Mouse (Mus musculus) neural tube, embryonic 15.5 days (tissue): ENCODE measurements at regions not wholly inside any gene's neighbourhood (a gene's known extent, or its start where the extent isn't known, plus 50 kb on each side); places are given as distances from the start of the nearest gene placed in this dataset.

Experiments used
- ATAC-seq: fragments of 200-750 bp; cut with Nextera tagmentation; 2 replicates; pipeline ENCODE4 v1.8.0; 2017; ENCODE audit warnings: mild to moderate bottlenecking, moderate TSS enrichment, moderate library complexity; ENCODE audit not compliant: low FRiP score
- H3K27ac ChIP-seq: fragments of 300-500 bp; sonication (generic); replicated peaks from 2 replicates; pipeline ENCODE4 v1.5.1; 2015; ENCODE audit warnings: mild to moderate bottlenecking, inconsistent platforms
- H3K27me3 ChIP-seq: fragments of 300-500 bp; sonication (generic); replicated peaks from 2 replicates; pipeline ENCODE4 v1.6.1; 2015; ENCODE audit warnings: inconsistent platforms
- H3K36me3 ChIP-seq: fragments of 300-500 bp; sonication (generic); 2 replicates; pipeline ENCODE4 v1.6.1; 2015; ENCODE audit warnings: inconsistent platforms
- H3K4me1 ChIP-seq: fragments of 300-500 bp; sonication (generic); 2 replicates; pipeline ENCODE4 v1.6.1; 2015; ENCODE audit warnings: inconsistent platforms
- H3K4me2 ChIP-seq: fragments of 300-500 bp; sonication (generic); 2 replicates; pipeline ENCODE4 v1.6.1; 2015; ENCODE audit warnings: inconsistent platforms, mild to moderate bottlenecking, moderate library complexity
- H3K4me3 ChIP-seq: fragments of 300-500 bp; sonication (generic); replicated peaks from 2 replicates; pipeline ENCODE4 v1.5.1; 2015; ENCODE audit warnings: mild to moderate bottlenecking, inconsistent platforms
- H3K9ac ChIP-seq: fragments of 300-500 bp; sonication (generic); replicated peaks from 2 replicates; pipeline ENCODE4 v1.6.1; 2015; ENCODE audit warnings: mild to moderate bottlenecking, inconsistent platforms
- H3K9me3 ChIP-seq: fragments of 300-500 bp; sonication (generic); replicated peaks from 2 replicates; pipeline ENCODE4 v1.6.1; 2016; ENCODE audit warnings: inconsistent platforms
- WGBS: fragments of 180-500 bp; shearing (Covaris S2); methylation state at CpG from one replicate; pipeline ENCODE4 v1.1.7; 2015; ENCODE audit warnings: mixed read lengths; 5-methylcytosine and 5-hydroxymethylcytosine counted together

- ATAC-seq = no peak
- H3K27me3 ChIP-seq = no peaks in the 10 kb centered on the region
- no peak overlapping the region for H3K4me2 ChIP-seq
- 88% methylated on average over 7 of the region's 7 CpGs for WGBS
- H3K9ac ChIP-seq = no peak overlapping the region
- no peaks in the 10 kb centered on the region for H3K36me3 ChIP-seq
- H3K4me1 ChIP-seq = no peaks in the 10 kb centered on the region
- H3K9me3 ChIP-seq = no peaks in the 10 kb centered on the region
- H3K4me3 ChIP-seq = no peak overlapping the region
- H3K27ac ChIP-seq = no peak overlapping the region
These were observed 190.3 kb upstream of the Arhgap24 start for GRCm38 (mm10) chr5:102290866-102291265.

- Histone ChIP-seq H3K9ac (no peak overlapping the region), H3K4me1 (no peaks in the 10 kb centered on the region), H3K4me2 (no peak overlapping the region), H3K27ac (no peak overlapping the region), H3K36me3 (no peaks in the 10 kb centered on the region), H3K9me3 (no peaks in the 10 kb centered on the region), H3K27me3 (no peaks in the 10 kb centered on the region), H3K4me3 (no peak overlapping the region)
- ATAC-seq = no peak
- 90% methylated on average over 5 of the region's 5 CpGs for WGBS
These were observed 185.6 kb upstream of the Arhgap24 start for GRCm38 (mm10) chr5:102295564-102295963.

- no peak overlapping the region for H3K4me2 ChIP-seq
These were observed 174.9 kb upstream of the Arhgap24 start for GRCm38 (mm10) chr5:102306309-102306708.

GRCm38 (mm10) chr5:102306718-102307117 is 174.5 kb upstream of the Arhgap24 start:
- no peak overlapping the region for H3K9ac ChIP-seq
- ATAC-seq = no peak

More at GRCm38 (mm10) chr5:102306309-102306708, 174.9 kb upstream of the Arhgap24 start:
- Histone ChIP-seq H3K27ac (no peak overlapping the region), H3K9ac (no peak overlapping the region), H3K4me1 (no peaks in the 10 kb centered on the region), H3K36me3 (no peaks in the 10 kb centered on the region), H3K4me3 (no peak overlapping the region), H3K27me3 (no peaks in the 10 kb centered on the region), H3K9me3 (no peaks in the 10 kb centered on the region)
- ATAC-seq = no peak

GRCm38 (mm10) chr5:102311570-102311969 is 169.6 kb upstream of the Arhgap24 start:
- H3K4me1 ChIP-seq = no peaks in the 10 kb centered on the region
- no peak overlapping the region for H3K9ac ChIP-seq
- no peaks in the 10 kb centered on the region for H3K36me3 ChIP-seq
- no peaks in the 10 kb centered on the region for H3K27me3 ChIP-seq
- no peak overlapping the region for H3K4me3 ChIP-seq
- no peak for ATAC-seq
- no peak overlapping the region for H3K27ac ChIP-seq
- H3K4me2 ChIP-seq = no peak overlapping the region
- no peaks in the 10 kb centered on the region for H3K9me3 ChIP-seq

More at GRCm38 (mm10) chr5:102306718-102307117, 174.5 kb upstream of the Arhgap24 start:
- H3K9me3 ChIP-seq = no peaks in the 10 kb centered on the region
- no peaks in the 10 kb centered on the region for H3K4me1 ChIP-seq
- H3K27me3 ChIP-seq = no peaks in the 10 kb centered on the region
- no peak overlapping the region for H3K27ac ChIP-seq
- WGBS = 79% methylated on average over 3 of the region's 3 CpGs
- no peaks in the 10 kb centered on the region for H3K36me3 ChIP-seq
- H3K4me2 ChIP-seq = no peak overlapping the region
- no peak overlapping the region for H3K4me3 ChIP-seq

GRCm38 (mm10) chr5:102328197-102328784 is 152.9 kb upstream of the Arhgap24 start:
- Histone ChIP-seq H3K27ac (no peak overlapping the region), H3K36me3 (no peaks in the 10 kb centered on the region)
- no peak; the same call in 1 of the 2 replicates for ATAC-seq

GRCm38 (mm10) chr5:102333894-102334293 is 147.3 kb upstream of the Arhgap24 start:
- Histone ChIP-seq H3K9me3 (no peaks in the 10 kb centered on the region), H3K36me3 (no peaks in the 10 kb centered on the region), H3K27me3 (no peaks in the 10 kb centered on the region), H3K4me3 (no peak overlapping the region), H3K4me2 (no peak overlapping the region), H3K9ac (no peak overlapping the region), H3K4me1 (no peaks in the 10 kb centered on the region), H3K27ac (no peak overlapping the region)
- WGBS = 61% methylated on average over 5 of the region's 5 CpGs
- no peak for ATAC-seq

More at GRCm38 (mm10) chr5:102328197-102328784, 152.9 kb upstream of the Arhgap24 start:
- H3K27me3 ChIP-seq = no peaks in the 10 kb centered on the region
- H3K4me2 ChIP-seq = no peak overlapping the region
- WGBS = 37% methylated on average over 2 of the region's 2 CpGs
- H3K9ac ChIP-seq = no peak overlapping the region
- H3K4me3 ChIP-seq = no peak overlapping the region
- H3K9me3 ChIP-seq = no peaks in the 10 kb centered on the region
- H3K4me1 ChIP-seq = peaks cover 3% of the 10 kb centered on the region; the same call in 1 of the 2 replicates

- no peaks in the 10 kb centered on the region for H3K4me1 ChIP-seq
- H3K27me3 ChIP-seq = no peaks in the 10 kb centered on the region
- no peak overlapping the region for H3K27ac ChIP-seq
- ATAC-seq = no peak
- H3K4me3 ChIP-seq = no peak overlapping the region
- WGBS = 62% methylated on average over 13 of the region's 13 CpGs
- no peaks in the 10 kb centered on the region for H3K9me3 ChIP-seq
- no peaks in the 10 kb centered on the region for H3K36me3 ChIP-seq
- H3K9ac ChIP-seq = no peak overlapping the region
- no peak overlapping the region for H3K4me2 ChIP-seq
These were observed 146.6 kb upstream of the Arhgap24 start for GRCm38 (mm10) chr5:102334442-102335197.

- Histone ChIP-seq H3K4me1 (0 out of 2 replicates have a peak, but pooled peaks cover 3% of the 10 kb centered on the region), H3K4me3 (no peak overlapping the region), H3K9me3 (no peaks in the 10 kb centered on the region), H3K9ac (no peak overlapping the region), H3K27ac (no peak overlapping the region), H3K36me3 (no peaks in the 10 kb centered on the region), H3K4me2 (no peak overlapping the region), H3K27me3 (no peaks in the 10 kb centered on the region)
- 76% methylated on average over 3 of the region's 3 CpGs for WGBS
- ATAC-seq = peak; percentile 53; the same call in 1 of the 2 replicates
These were observed 114.7 kb upstream of the Arhgap24 start for GRCm38 (mm10) chr5:102366481-102366880.

- Histone ChIP-seq H3K36me3 (no peaks in the 10 kb centered on the region), H3K4me1 (no peaks in the 10 kb centered on the region), H3K27ac (no peak overlapping the region), H3K27me3 (no peaks in the 10 kb centered on the region; the same call in 1 of the 2 replicates), H3K9me3 (no peaks in the 10 kb centered on the region), H3K4me2 (peak overlapping the region; percentile 10; the same call in 1 of the 2 replicates), H3K4me3 (no peak overlapping the region), H3K9ac (no peak overlapping the region)
- peak; percentile 90 for ATAC-seq
- 81% methylated on average over 6 of the region's 6 CpGs for WGBS
These were observed 107.8 kb upstream of the Arhgap24 start for GRCm38 (mm10) chr5:102373309-102373971.

GRCm38 (mm10) chr5:102373972-102374755 is 107.0 kb upstream of the Arhgap24 start:
- H3K4me3 ChIP-seq = no peak overlapping the region
- H3K27ac ChIP-seq = no peak overlapping the region
- H3K4me1 ChIP-seq = no peaks in the 10 kb centered on the region
- H3K9ac ChIP-seq = no peak overlapping the region
- H3K36me3 ChIP-seq = no peaks in the 10 kb centered on the region
- no peak overlapping the region for H3K4me2 ChIP-seq
- no peaks in the 10 kb centered on the region; the same call in 1 of the 2 replicates for H3K27me3 ChIP-seq
- 61% methylated on average over 11 of the region's 11 CpGs for WGBS
- ATAC-seq = peak; percentile 61; the same call in 1 of the 2 replicates
- H3K9me3 ChIP-seq = no peaks in the 10 kb centered on the region
